Mouse (Mus musculus) urinary bladder, postnatal 36 days (tissue): Measurements from ENCODE around the gene Col15a1.

Source experiments
- DNase-seq, 2 experiments: peaks; one replicate each; pipeline ENCODE4 v3.0.0; 2022; ENCODE audit warnings: low spot score in 2 of 2, mixed read lengths in 1 of 2

Gene Col15a1

GRCm38 (mm10) chr4:47265555-47265954 is 57.6 kb downstream of the Col15a1 start:
- no peak for DNase-seq

DNA sequence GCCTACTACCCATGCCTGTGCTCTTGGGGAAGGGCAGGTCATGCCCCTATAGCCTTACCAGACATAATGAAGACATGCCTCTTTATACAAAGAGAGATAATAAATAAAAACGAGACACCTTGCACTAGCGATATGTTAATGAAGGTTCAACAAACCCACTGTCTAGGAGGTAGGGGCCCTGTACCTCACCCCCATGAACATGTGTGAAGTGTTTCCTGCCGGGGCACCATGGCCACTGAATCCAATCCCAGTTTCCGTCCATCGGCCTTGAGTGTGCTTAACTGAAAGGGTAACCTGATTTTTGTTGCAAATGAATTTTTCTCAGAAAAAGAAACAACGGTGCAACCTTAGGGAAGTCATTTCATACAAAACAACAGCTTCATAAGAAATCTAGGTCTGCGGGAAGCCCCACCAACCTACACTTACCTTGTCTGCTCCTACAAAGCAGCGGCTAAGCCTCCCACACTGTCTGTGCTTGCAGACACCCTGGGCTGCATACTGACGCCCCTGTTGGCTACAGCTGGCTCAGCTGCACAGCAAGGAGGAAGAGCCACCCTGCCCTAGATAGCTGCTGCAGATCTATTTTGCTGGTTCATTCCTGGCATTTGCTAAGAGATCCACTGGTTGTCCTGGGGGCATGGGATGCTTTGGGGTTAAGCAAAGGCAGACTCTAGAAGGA is 64.6 kb downstream of the Col15a1 start:
- no peak for DNase-seq

DNA sequence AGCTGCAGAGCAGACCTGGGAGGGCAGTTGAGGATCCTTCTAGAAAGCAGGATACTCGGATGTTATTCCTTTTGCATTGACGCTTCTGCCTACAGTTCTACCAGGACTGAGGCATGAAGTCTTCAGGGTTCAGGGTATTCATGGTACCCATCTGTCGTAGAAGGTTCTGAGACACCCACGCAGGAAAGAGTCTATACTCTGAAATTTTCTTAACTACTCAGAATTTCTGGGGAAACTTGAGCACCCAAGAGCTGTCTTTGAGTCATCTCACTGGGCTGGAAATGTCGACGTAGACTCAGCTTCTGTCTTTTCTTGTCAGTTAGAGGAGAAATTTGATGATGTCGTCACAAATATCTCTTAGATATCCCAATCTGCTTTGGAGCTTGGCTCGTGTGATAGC is 65.8 kb downstream of the Col15a1 start:
- DNase-seq, result no peak

- DNase-seq, result no peak
Measured at GRCm38 (mm10) chr4:47274911-47275310, 67.0 kb downstream of the Col15a1 start.

DNA sequence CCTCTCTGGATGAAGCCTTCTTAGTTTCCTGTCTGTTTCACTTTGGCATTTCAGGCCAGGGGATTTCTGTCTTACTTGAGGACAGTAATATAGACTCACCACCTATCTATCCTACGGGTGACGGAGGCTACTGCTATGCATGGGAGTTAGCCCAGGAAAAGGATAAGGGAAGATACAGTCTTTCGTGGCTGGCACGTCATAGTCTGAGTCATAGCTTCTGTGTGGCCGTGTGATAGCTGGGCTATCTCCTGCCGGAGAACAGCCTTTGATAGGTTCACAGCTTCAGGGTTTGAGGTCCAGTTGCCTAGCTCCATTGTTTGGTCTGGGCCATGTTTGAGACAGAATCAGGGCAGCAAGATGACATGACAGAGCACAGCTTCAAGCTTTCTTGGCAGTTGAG is 70.4 kb downstream of the Col15a1 start:
- no peak for DNase-seq

GRCm38 (mm10) chr4:47279085-47279707 is 71.2 kb downstream of the Col15a1 start:
- DNase-seq, result no peak

- DNase-seq, result no peak
Measured at GRCm38 (mm10) chr4:47280126-47280525, 72.2 kb downstream of the Col15a1 start.

DNA sequence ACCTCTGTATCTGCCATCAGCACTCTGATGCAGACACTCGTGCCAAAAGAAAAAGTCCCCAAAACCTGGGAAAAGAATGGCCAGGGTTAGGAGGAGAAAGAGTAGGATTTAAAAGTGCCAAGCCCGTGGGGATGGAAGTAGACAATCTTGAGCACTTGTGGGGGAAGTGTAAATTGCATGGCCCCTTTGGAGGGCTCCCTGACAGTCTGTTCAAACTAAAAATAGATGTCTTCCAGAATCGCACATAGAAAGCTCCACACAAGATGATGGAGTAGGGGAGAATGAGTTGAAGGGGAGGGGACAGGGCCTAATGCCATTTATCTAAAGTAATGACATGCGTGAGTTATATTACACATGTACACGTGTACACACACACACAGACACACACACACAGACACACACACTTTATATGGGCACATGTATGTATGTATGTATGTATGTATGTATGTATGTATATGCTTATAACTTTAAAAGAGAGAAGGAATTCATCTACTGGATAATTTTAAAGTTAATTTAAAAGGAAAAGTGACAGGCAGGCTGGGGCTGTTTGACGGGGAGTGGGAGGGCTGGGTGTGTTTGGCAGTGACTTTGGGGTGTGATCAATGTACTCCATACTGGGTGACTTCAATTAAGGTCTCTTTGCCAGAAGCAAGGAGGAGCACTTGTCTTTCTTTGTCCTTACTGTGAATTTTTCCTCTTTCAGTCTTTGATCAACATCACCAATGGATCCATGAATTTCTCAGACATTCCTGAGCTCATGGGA is 74.1 kb downstream of the Col15a1 start:
- no peak for DNase-seq

GRCm38 (mm10) chr4:47284311-47284710 is 76.3 kb downstream of the Col15a1 start:
- DNase-seq, result no peak

DNA sequence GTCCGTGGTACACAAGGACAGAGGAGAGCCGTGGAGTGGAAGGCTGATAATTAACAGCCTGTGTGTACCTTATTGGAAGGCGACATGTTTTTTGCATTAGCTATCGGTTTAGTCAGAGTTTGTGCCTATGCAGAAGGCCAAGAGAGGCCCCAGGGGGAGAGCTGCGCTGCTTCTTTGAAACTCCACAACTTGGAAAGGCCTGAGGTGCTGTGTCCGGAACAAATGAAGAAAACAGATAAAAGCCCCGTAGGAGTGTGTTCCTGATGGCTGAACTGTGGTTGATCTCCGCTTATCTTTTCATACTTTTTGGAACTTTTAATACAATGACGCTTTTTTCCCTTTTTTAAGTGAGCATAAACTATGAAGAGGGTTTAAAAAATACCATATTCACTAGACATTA is 76.9 kb downstream of the Col15a1 start:
- no peak for DNase-seq

- DNase-seq, result no peak
Measured at GRCm38 (mm10) chr4:47286599-47287147, 78.7 kb downstream of the Col15a1 start.

DNA sequence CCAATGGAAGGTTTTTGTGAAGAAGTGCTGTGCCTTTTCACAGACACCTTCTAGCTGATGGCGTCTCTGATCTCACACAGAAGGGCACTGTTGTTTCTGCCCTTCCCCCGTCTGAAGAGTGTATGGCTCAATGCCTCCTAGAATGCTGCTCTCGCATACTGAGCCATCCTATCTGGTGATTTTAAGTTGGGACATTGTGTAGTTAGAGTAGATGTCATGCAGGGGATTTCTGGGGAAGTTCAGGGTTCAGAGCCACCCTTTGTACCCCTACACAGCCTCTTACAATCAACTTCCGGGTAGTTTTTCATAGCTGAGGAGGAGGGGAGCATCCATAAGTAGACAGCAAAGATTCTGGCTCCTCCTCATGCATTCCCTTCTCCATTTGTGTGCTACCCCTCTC is 79.5 kb downstream of the Col15a1 start:
- DNase-seq, result no peak

- no peak for DNase-seq
Measured at GRCm38 (mm10) chr4:47288306-47288705, 80.3 kb downstream of the Col15a1 start.

- DNase-seq, result no peak
Measured at GRCm38 (mm10) chr4:47289526-47289925, 81.6 kb downstream of the Col15a1 start.

GRCm38 (mm10) chr4:47290448-47290847 is 82.5 kb downstream of the Col15a1 start:
- no peak for DNase-seq

GRCm38 (mm10) chr4:47291013-47291412 is 83.1 kb downstream of the Col15a1 start:
- DNase-seq, result no peak

- DNase-seq, result no peak
Measured at GRCm38 (mm10) chr4:47292956-47293355, 85.0 kb downstream of the Col15a1 start.

DNA sequence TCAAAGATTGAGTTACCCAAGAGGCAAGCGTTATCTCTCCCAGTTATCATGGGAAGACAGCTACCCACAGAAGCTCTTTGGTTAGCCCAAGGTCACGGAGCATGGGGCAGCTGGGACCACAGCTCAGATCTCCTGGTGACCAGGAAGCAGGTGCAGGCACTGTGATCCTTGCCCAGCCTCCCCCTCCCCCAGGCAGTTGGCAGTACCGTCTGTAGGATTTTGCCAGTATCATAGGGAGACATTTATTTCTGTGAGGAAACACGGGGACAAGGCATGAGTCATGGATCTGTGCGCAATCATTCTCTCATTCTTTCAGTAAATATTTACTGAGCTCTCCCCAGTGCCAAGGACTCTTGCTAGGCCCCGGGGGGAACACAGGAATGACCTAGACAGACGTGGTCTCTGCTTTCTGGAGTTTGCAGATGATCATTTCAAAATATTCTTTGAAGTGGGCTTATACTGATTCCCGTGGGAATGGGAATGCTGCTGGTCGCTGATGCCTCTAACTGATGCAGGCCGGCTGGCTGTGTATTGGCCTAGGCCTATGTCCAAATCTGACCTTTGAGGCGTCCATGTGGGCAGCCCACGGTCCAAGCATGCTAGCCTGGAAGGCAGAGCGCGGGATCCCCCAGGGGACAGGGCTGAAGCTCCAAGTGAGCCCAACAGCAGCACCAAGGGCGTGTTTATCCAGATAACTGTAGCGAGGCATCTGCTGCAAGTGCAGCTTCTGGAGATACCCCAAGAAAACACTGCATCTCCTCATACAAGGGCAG is 86.0 kb downstream of the Col15a1 start:
- peak; percentile 76 to 79 for DNase-seq

DNA sequence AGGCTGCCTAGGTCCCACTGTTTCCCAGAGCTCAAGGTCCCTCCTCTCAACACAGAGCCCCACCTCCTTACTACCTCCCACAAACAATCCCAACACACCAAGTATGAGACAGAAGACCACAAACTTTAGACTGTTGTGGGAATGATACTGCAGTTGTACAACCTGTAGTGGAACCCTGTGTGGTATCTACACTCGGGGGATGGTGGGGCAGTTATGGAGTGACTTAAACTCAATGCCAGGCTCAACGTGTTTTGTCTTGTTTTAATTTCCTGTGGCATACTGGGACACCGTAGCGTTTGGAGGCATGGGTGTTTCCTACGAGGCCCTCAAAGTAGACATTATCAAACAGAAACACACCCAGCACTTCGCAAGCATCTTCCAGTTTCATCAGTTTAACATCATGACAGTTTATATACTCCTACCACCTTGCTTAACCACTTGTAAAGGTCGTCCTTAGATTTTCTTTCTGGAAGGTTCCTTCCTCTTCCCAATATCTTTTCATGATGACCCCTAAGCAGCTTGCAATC is 86.6 kb downstream of the Col15a1 start:
- DNase-seq, result no peak

DNA sequence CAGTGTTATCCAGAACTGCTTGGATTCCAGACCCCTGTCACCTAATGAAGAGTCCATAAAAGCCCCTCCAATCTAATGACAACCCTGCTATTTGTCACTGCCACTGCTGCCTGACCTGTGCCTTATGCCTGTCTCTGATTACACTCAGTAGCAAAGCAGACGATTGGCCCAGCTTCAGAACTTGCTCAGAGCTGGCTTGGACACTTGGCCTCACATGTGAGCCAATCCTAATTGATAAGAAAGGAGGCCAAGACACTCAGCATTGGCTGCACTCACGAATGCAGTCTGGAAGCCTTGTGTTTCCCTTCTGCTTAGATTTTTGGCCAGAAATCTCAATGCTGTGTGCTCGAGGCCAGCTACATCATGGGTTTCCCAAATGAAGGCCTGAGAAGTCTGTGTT is 87.6 kb downstream of the Col15a1 start:
- DNase-seq, result peak; percentile 32 to 75

- DNase-seq, result no peak
Measured at GRCm38 (mm10) chr4:47300701-47301100, 92.7 kb downstream of the Col15a1 start.

DNA sequence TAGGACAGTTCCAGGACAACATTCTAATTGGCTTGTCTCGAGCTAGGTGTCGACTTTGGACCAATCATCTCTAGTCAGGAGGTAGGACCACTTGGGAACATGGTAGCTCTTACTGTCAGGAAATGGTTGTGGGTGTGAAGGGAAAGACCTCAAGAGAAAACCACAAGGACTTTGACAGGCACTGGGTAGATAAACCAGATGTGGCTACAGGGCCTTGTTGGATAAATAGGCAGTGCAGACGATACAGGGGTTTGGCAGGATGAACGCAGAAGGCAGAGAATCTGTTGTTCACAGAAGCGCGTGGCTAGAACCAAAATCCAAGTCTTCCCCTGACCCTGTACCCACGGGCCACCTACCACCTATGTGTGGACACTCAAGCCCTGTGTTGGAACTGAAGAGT is 94.6 kb downstream of the Col15a1 start:
- no peak for DNase-seq
